Mouse (Mus musculus): ENCODE measurements around the gene Sbk1. TPM values are rescaled to one million over a fixed set of nuclear protein-coding genes. Genes with fewer than 3 reads are reported as not detected.
"Not testable (repeated sequence)": the region's sequence is repeated elsewhere in the genome, so short reads cannot be mapped to it uniquely, and the experiment has no call there.

Gene Sbk1
- polyA plus RNA-seq, 1 experiment from 2014 or later: 111 TPM

DNA sequence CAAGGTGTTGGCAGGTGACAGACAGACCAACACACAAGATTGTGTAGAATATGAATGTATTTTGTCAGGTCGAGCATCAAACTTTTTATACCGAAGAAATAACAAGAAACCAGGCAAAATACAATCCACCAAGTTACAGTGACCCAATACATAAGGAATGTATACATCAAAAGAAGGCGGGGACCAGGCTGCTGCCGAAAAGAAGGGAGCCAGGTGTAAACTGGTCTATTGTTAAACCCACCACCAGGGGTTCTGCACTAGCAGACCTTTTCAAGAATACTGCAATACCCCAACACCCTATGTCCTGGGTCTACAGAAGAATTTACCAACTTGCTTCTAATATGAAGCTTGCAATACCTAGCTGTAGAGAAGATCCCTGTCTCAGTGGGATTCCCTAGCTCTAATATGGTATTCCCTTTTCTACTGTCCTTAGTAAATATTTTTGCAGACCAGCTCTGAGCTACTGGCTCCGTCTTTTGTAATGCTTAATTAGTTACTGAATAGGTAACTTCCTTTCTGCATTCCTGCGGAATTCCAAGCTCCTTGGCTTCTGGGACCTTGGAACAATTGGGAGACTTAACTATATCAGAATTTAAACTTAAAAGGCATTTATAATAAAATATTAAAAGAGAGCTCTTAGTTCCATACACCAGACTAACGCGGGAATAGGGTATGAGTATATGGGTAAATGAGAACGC, 53.3 kb downstream of the Sbk1 start:
- 29% methylated on average over 9 of the region's 9 CpGs for WGBS
- not testable (repeated sequence) for H3K27me3 ChIP-seq (ENCODE audit: control insufficient read depth, insufficient read depth, low read length); ATAC-seq (ENCODE audit: insufficient number of reproducible peaks, low FRiP score, low TSS enrichment, low read depth)

DNA sequence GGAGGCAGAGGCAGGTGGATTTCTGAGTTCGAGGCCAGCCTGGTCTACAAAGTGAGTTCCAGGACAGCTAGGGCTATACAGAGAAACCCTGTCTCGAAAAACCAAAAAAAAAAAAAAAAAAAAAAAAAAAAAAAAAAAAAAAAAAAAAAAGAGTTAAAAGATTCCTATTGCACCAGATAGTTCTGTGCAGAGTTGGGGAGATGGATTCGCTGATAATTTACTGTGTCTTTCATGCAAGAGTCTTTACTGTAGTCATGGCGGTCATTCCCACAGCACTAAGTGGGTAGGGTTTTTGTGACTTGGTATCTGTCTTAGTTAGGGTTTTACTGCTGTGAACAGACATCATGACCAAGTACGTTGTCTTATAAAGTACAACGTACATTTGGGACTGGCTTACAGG, 56.4 kb downstream of the Sbk1 start:
- not testable (repeated sequence) for H3K4me1 ChIP-seq (ENCODE audit: control insufficient read depth, insufficient read depth, low read length); H3K4me3 ChIP-seq (ENCODE audit: low read depth, low read length); ATAC-seq (ENCODE audit: insufficient number of reproducible peaks, low FRiP score, low TSS enrichment, low read depth); H3K27ac ChIP-seq (replicated peaks; ENCODE audit: low read depth, low read length); H3K36me3 ChIP-seq (ENCODE audit: control insufficient read depth, insufficient read depth, low read length); H3K9me3 ChIP-seq (ENCODE audit: control insufficient read depth, low read length); H3K4me2 ChIP-seq (ENCODE audit: low read depth, severe bottlenecking); DNase-seq (ENCODE audit: low spot score); H3K27me3 ChIP-seq (ENCODE audit: control insufficient read depth, insufficient read depth, low read length); H3K9ac ChIP-seq (ENCODE audit: low read length)
- 93% methylated on average over 4 of the region's 6 CpGs for WGBS

More for the DNA sequence above, 53.3 kb downstream of the Sbk1 start:
- H3K36me3 ChIP-seq (ENCODE audit: control insufficient read depth, insufficient read depth, low read length); H3K4me2 ChIP-seq (ENCODE audit: low read depth, severe bottlenecking); H3K4me3 ChIP-seq (ENCODE audit: low read depth, low read length); H3K9me3 ChIP-seq (ENCODE audit: control insufficient read depth, low read length); H3K4me1 ChIP-seq (ENCODE audit: control insufficient read depth, insufficient read depth, low read length); H3K9ac ChIP-seq (ENCODE audit: low read length); DNase-seq (ENCODE audit: low spot score); H3K27ac ChIP-seq (replicated peaks; ENCODE audit: low read depth, low read length): not testable (repeated sequence)

DNA sequence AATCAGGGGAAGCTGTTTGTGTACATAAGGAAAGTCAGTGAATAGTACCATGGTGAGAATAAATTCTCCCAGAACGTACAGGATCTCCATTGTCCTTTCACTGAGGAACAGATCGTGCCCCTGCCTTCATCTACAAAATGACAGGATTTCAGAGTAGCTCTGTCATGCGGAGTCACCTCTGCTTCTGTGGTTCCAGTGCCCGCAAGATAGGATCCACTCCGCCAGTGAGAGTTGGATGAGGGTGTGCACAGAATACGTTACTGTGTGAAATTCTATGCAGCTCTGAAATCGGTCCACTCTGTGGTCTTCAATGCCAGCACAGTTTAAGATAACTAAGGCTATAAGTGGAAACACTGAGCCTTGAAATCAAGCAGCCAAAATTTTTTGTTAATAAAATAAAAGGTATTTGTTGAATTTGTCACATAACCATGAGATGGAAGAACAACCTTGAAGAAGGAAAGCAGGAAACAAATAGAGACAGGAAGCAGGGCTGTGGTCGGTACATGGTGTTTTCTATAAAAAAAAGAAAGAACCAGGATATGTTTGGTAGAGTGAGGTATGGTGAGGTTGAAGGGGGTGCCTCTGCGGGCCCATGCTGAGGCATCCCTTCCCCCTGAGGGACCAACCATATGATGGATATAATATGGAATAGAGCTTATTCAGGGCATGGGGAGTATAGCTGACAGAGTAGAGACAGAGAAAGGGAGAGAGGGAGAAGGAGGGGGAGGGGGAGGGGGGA, 57.7 kb downstream of the Sbk1 start:
- Histone ChIP-seq H3K4me2 (ENCODE audit: low read depth, severe bottlenecking) (no peak overlapping the region), H3K36me3 (ENCODE audit: control insufficient read depth, insufficient read depth, low read length) (no peaks in the 10 kb centered on the region), H3K9ac (ENCODE audit: low read length) (no peak overlapping the region), H3K9me3 (ENCODE audit: control insufficient read depth, low read length) (no peaks in the 10 kb centered on the region), H3K4me3 (ENCODE audit: low read depth, low read length) (no peak overlapping the region), H3K4me1 (ENCODE audit: control insufficient read depth, insufficient read depth, low read length) (no peaks in the 10 kb centered on the region), H3K27ac (replicated peaks; ENCODE audit: low read depth, low read length) (no peak overlapping the region), H3K27me3 (ENCODE audit: control insufficient read depth, insufficient read depth, low read length) (no peaks in the 10 kb centered on the region)
- 90% methylated on average over 9 of the region's 9 CpGs for WGBS
- no peak for DNase-seq (ENCODE audit: low spot score)
- no peak for ATAC-seq (ENCODE audit: insufficient number of reproducible peaks, low FRiP score, low TSS enrichment, low read depth)

GRCm38 (mm10) chr7:126330693-126331092, 58.3 kb downstream of the Sbk1 start:
- Histone ChIP-seq H3K27ac (replicated peaks; ENCODE audit: low read depth, low read length) (no peak overlapping the region), H3K36me3 (ENCODE audit: control insufficient read depth, insufficient read depth, low read length) (no peaks in the 10 kb centered on the region), H3K4me3 (ENCODE audit: low read depth, low read length) (no peak overlapping the region), H3K9ac (ENCODE audit: low read length) (no peak overlapping the region), H3K9me3 (ENCODE audit: control insufficient read depth, low read length) (no peaks in the 10 kb centered on the region), H3K27me3 (ENCODE audit: control insufficient read depth, insufficient read depth, low read length) (no peaks in the 10 kb centered on the region), H3K4me2 (ENCODE audit: low read depth, severe bottlenecking) (no peak overlapping the region), H3K4me1 (ENCODE audit: control insufficient read depth, insufficient read depth, low read length) (no peaks in the 10 kb centered on the region)
- WGBS: 48% methylated on average over 2 of the region's 2 CpGs
- ATAC-seq (ENCODE audit: insufficient number of reproducible peaks, low FRiP score, low TSS enrichment, low read depth) (no peak), DNase-seq (ENCODE audit: low spot score) (no peak)

DNA sequence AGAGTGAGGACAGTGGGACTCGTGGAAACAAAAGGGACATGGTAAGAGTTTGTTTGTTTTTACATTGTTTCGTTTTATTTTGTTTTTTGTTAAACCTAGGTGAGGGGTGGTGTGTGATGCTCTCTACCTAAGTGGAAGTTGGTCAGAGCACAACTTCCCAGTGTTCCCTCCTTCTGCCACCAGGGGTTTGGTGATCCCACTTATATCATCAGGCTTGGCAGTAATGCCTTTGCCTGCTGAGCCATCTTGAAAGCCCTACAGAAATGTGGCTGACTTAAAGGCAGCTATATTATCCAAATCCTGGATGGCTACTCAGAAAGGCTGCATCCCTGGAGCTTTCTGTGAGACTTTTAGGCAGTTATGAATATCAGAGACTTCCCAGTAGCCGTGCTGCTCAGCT, 60.3 kb downstream of the Sbk1 start:
- no peaks in the 10 kb centered on the region for H3K36me3 ChIP-seq (ENCODE audit: control insufficient read depth, insufficient read depth, low read length)
- no peak for DNase-seq (ENCODE audit: low spot score)
- H3K27me3 ChIP-seq (ENCODE audit: control insufficient read depth, insufficient read depth, low read length): no peaks in the 10 kb centered on the region
- no peak overlapping the region for H3K27ac ChIP-seq (replicated peaks; ENCODE audit: low read depth, low read length)
- H3K4me3 ChIP-seq (ENCODE audit: low read depth, low read length): no peak overlapping the region
- H3K9ac ChIP-seq (ENCODE audit: low read length): no peak overlapping the region
- no peak overlapping the region for H3K4me2 ChIP-seq (ENCODE audit: low read depth, severe bottlenecking)
- ATAC-seq (ENCODE audit: insufficient number of reproducible peaks, low FRiP score, low TSS enrichment, low read depth): no peak
- WGBS: 64% methylated on average over 3 of the region's 3 CpGs
- H3K9me3 ChIP-seq (ENCODE audit: control insufficient read depth, low read length): no peaks in the 10 kb centered on the region
- no peaks in the 10 kb centered on the region for H3K4me1 ChIP-seq (ENCODE audit: control insufficient read depth, insufficient read depth, low read length)

DNA sequence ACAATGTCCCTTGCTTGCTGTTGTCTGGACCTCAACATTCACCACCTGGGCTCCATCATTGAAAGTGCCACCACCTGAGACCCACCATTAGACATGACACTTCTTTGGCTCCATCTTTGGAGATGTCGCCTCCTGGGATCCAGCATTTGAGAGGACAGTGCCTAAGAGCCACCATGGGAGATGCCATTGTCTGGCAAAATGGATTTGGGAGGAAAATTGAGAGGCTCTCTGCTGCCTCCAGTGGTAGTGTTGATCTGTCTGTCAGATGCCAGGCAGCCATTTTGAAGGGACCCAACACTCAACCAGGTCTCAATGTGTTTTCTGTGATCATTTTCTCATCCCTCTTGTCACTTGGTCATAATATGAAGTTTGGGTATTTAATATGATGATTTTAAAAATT, 63.1 kb downstream of the Sbk1 start:
- no peak overlapping the region for H3K9ac ChIP-seq (ENCODE audit: low read length)
- H3K4me1 ChIP-seq (ENCODE audit: control insufficient read depth, insufficient read depth, low read length): no peaks in the 10 kb centered on the region; the same call in 1 of the 2 replicates
- H3K9me3 ChIP-seq (ENCODE audit: control insufficient read depth, low read length): no peaks in the 10 kb centered on the region
- no peak overlapping the region for H3K27ac ChIP-seq (replicated peaks; ENCODE audit: low read depth, low read length)
- no peaks in the 10 kb centered on the region for H3K27me3 ChIP-seq (ENCODE audit: control insufficient read depth, insufficient read depth, low read length)
- 90% methylated on average over 1 of the region's 1 CpGs for WGBS
- ATAC-seq (ENCODE audit: insufficient number of reproducible peaks, low FRiP score, low TSS enrichment, low read depth): no peak
- no peak for DNase-seq (ENCODE audit: low spot score)
- H3K36me3 ChIP-seq (ENCODE audit: control insufficient read depth, insufficient read depth, low read length): no peaks in the 10 kb centered on the region
- no peak overlapping the region for H3K4me2 ChIP-seq (ENCODE audit: low read depth, severe bottlenecking)
- H3K4me3 ChIP-seq (ENCODE audit: low read depth, low read length): no peak overlapping the region

DNA sequence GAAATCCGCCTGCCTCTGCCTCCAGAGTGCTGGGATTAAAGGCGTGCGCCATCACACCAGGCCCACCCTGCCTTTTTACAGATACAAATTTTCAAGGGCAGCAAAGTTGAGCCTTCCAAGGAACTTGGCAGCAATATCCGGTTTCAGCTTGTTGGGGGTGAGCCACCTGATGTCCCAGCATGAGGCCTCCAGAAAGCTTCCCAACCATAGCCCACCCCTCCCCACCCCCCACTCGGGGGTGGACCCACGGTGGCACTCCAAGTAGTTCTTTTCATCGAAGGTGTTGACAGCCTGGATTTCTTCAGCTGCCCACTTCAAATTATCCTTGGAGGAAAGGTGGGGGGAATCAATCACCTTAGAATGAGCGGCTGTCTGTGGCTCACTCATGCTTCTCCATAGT, 66.5 kb downstream of the Sbk1 start:
- Histone ChIP-seq H3K9me3 (ENCODE audit: control insufficient read depth, low read length) (no peaks in the 10 kb centered on the region), H3K4me3 (ENCODE audit: low read depth, low read length) (no peak overlapping the region), H3K27ac (replicated peaks; ENCODE audit: low read depth, low read length) (no peak overlapping the region), H3K4me2 (ENCODE audit: low read depth, severe bottlenecking) (no peak overlapping the region), H3K36me3 (ENCODE audit: control insufficient read depth, insufficient read depth, low read length) (no peaks in the 10 kb centered on the region), H3K9ac (ENCODE audit: low read length) (no peak overlapping the region), H3K4me1 (ENCODE audit: control insufficient read depth, insufficient read depth, low read length) (no peaks in the 10 kb centered on the region; the same call in 1 of the 2 replicates), H3K27me3 (ENCODE audit: control insufficient read depth, insufficient read depth, low read length) (no peaks in the 10 kb centered on the region)
- DNase-seq (ENCODE audit: low spot score) (no peak), ATAC-seq (ENCODE audit: insufficient number of reproducible peaks, low FRiP score, low TSS enrichment, low read depth) (no peak)
- 79% methylated on average over 8 of the region's 8 CpGs for WGBS

DNA sequence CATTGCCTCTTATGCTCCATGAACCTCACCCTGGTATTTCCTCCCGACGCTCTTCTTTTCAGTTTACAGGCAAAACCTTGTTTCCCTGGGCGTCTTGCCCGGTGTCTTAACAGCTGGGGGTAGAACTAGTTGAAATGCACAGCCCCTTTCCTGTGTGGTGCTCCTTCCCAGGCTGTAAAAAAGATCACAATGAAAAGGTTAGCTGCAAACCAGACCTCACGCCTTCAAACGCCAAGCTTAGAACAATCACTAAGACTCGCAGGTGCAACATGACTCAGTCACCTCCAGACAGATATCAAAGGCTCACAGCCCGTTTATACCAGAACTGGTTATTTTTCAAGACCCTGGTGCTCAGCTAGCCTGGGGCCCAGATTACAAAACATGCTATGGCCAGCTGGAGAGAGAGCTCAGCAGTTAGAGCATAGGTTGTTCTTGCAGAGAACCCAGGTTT, 67.1 kb downstream of the Sbk1 start:
- Histone ChIP-seq H3K36me3 (ENCODE audit: control insufficient read depth, insufficient read depth, low read length) (no peaks in the 10 kb centered on the region), H3K4me1 (ENCODE audit: control insufficient read depth, insufficient read depth, low read length) (no peaks in the 10 kb centered on the region; the same call in 1 of the 2 replicates), H3K9me3 (ENCODE audit: control insufficient read depth, low read length) (no peaks in the 10 kb centered on the region), H3K27me3 (ENCODE audit: control insufficient read depth, insufficient read depth, low read length) (no peaks in the 10 kb centered on the region), H3K4me2 (ENCODE audit: low read depth, severe bottlenecking) (no peak overlapping the region), H3K4me3 (ENCODE audit: low read depth, low read length) (no peak overlapping the region), H3K9ac (ENCODE audit: low read length) (no peak overlapping the region), H3K27ac (replicated peaks; ENCODE audit: low read depth, low read length) (no peak overlapping the region)
- 78% methylated on average over 8 of the region's 8 CpGs for WGBS
- DNase-seq (ENCODE audit: low spot score): no peak
- ATAC-seq (ENCODE audit: insufficient number of reproducible peaks, low FRiP score, low TSS enrichment, low read depth): no peak

All from limb, embryonic 11.5 days (tissue).